Mouse (Mus musculus) spleen, adult 2 months (tissue): ENCODE results near the gene Fbn1. TPM values are rescaled to one million over a fixed set of nuclear protein-coding genes. Genes with fewer than 3 reads are reported as not detected.

ENCODE experiments used
- DNase-seq, 2 experiments: peaks; one replicate each; pipeline versions ENCODE4 v3.0.0 to v3.0.0-alpha.2; 2012 to 2021; ENCODE audit warnings: low spot score in 2 of 2, low read depth in 1 of 2
- H3K27ac ChIP-seq: fragments of 200-500 bp; 2 replicates; pipeline ENCODE4 v1.5.1; 2012; ENCODE audit warnings: low read length, inconsistent platforms; ENCODE audit not compliant: insufficient read depth
- H3K27me3 ChIP-seq: fragments of 200-500 bp; 2 replicates; pipeline ENCODE4 v1.6.1; 2012; ENCODE audit warnings: mild to moderate bottlenecking, moderate library complexity, low read length, inconsistent platforms; ENCODE audit not compliant: control insufficient read depth, insufficient read depth
- H3K36me3 ChIP-seq: fragments of 200-500 bp; 2 replicates; pipeline ENCODE4 v1.6.1; 2012; ENCODE audit warnings: mild to moderate bottlenecking, low read length, inconsistent platforms; ENCODE audit not compliant: control insufficient read depth, insufficient read depth
- H3K4me1 ChIP-seq: fragments of 200-500 bp; 2 replicates; pipeline ENCODE4 v1.6.1; 2011; ENCODE audit warnings: inconsistent platforms; ENCODE audit not compliant: control insufficient read depth, insufficient read depth, insufficient read length
- H3K4me3 ChIP-seq: fragments of 200-500 bp; 2 replicates; pipeline ENCODE4 v1.5.1; 2011; ENCODE audit warnings: mild to moderate bottlenecking, inconsistent platforms; ENCODE audit not compliant: insufficient read depth, insufficient read length; ENCODE audit errors: extremely low read depth
- CTCF ChIP-seq: fragments of 200-500 bp; IDR thresholded peaks from 2 replicates; pipeline ENCODE4 v1.5.1; 2011; ENCODE audit warnings: mild to moderate bottlenecking, inconsistent platforms; ENCODE audit not compliant: insufficient read depth, insufficient read length, insufficient replicate concordance; ENCODE audit errors: extremely low read depth
- POLR2A ChIP-seq: fragments of 200-500 bp; IDR thresholded peaks from 2 replicates; pipeline ENCODE4 v1.6.1; 2011; ENCODE audit warnings: low read depth, low read length, inconsistent platforms
- WGBS: fragments of 180-500 bp; shearing (Covaris S2); methylation state at CpG from one replicate; pipeline ENCODE4 v1.1.7; 2018; 5-methylcytosine and 5-hydroxymethylcytosine counted together
- polyA plus RNA-seq: library from polyadenylated mRNA; depleted of rRNA; stranded (reverse); fragments of >200 nt; gene quantifications from 2 replicates; pipeline ENCODE4 v1.2.3, GENCODE M21; 2012; rRNA removed

Gene Fbn1
- polyA plus RNA-seq, result 3.1 and 3.5 TPM in 2 replicates

GRCm38 (mm10) chr2:125507893-125508292 is at the start of gene Fbn1:
Gene Fbn1, minus strand, starts transcription at chr2:125507993.
- TF ChIP-seq CTCF, result no peak
- no peak for TF ChIP-seq POLR2A
- Histone ChIP-seq H3K27me3 (peaks cover 10% of the 10 kb centered on the region; the same call in 1 of the 2 replicates), H3K36me3 (no peaks in the 10 kb centered on the region), H3K4me3 (no peak within 1 kb of the TSS), H3K4me1 (peaks cover 4% of the 10 kb centered on the region; the same call in 1 of the 2 replicates), H3K27ac (no peak within 1 kb of the TSS)
- WGBS, result 89% methylated on average over 4 of the region's 4 CpGs
- no peak for DNase-seq

GRCm38 (mm10) chr2:125555830-125556229 is 48.0 kb upstream of the Fbn1 start:
- H3K27me3 ChIP-seq, result no peaks in the 10 kb centered on the region
- no peak for DNase-seq
- H3K27ac ChIP-seq, result no peak overlapping the region
- H3K4me1 ChIP-seq, result no peaks in the 10 kb centered on the region
- WGBS, result 83% methylated on average over 6 of the region's 6 CpGs
- no peaks in the 10 kb centered on the region for H3K36me3 ChIP-seq
- H3K4me3 ChIP-seq, result no peak overlapping the region
- TF ChIP-seq CTCF (no peak), POLR2A (no peak)

GRCm38 (mm10) chr2:125548806-125549578 is 41.2 kb upstream of the Fbn1 start:
- WGBS, result 82% methylated on average over 1 of the region's 1 CpGs
- Histone ChIP-seq H3K27me3 (no peaks in the 10 kb centered on the region), H3K4me3 (no peak overlapping the region), H3K27ac (no peak overlapping the region), H3K36me3 (no peaks in the 10 kb centered on the region), H3K4me1 (no peaks in the 10 kb centered on the region)
- DNase-seq, result no peak
- TF ChIP-seq POLR2A (no peak), CTCF (no peak)

- H3K4me1 ChIP-seq, result no peaks in the 10 kb centered on the region
- no peaks in the 10 kb centered on the region for H3K27me3 ChIP-seq
- TF ChIP-seq POLR2A (no peak), CTCF (no peak)
- no peaks in the 10 kb centered on the region for H3K36me3 ChIP-seq
- H3K4me3 ChIP-seq, result no peak overlapping the region
- 79% methylated on average over 3 of the region's 3 CpGs for WGBS
- no peak overlapping the region for H3K27ac ChIP-seq
- DNase-seq, result no peak
Measured at GRCm38 (mm10) chr2:125544986-125545385, 37.2 kb upstream of the Fbn1 start.

GRCm38 (mm10) chr2:125543646-125544045 is 35.9 kb upstream of the Fbn1 start:
- H3K36me3 ChIP-seq, result no peaks in the 10 kb centered on the region
- no peak overlapping the region for H3K27ac ChIP-seq
- DNase-seq, result no peak
- TF ChIP-seq CTCF (no peak), POLR2A (no peak)
- H3K27me3 ChIP-seq, result no peaks in the 10 kb centered on the region
- H3K4me3 ChIP-seq, result no peak overlapping the region
- no peaks in the 10 kb centered on the region for H3K4me1 ChIP-seq
- 25% methylated on average over 1 of the region's 1 CpGs for WGBS

- TF ChIP-seq POLR2A, result no peak
- TF ChIP-seq CTCF, result no peak
- H3K36me3 ChIP-seq, result no peaks in the 10 kb centered on the region
- no peak overlapping the region for H3K27ac ChIP-seq
- H3K27me3 ChIP-seq, result no peaks in the 10 kb centered on the region
- 85% methylated on average over 7 of the region's 7 CpGs for WGBS
- no peak overlapping the region for H3K4me3 ChIP-seq
- no peaks in the 10 kb centered on the region for H3K4me1 ChIP-seq
- no peak for DNase-seq
Measured at GRCm38 (mm10) chr2:125541451-125541850, 33.7 kb upstream of the Fbn1 start.

- Histone ChIP-seq H3K27me3 (no peaks in the 10 kb centered on the region), H3K36me3 (no peaks in the 10 kb centered on the region), H3K27ac (no peak overlapping the region), H3K4me1 (no peaks in the 10 kb centered on the region), H3K4me3 (no peak overlapping the region)
- 87% methylated on average over 7 of the region's 7 CpGs for WGBS
- DNase-seq, result no peak
- TF ChIP-seq POLR2A, result no peak
Measured at GRCm38 (mm10) chr2:125540579-125540978, 32.8 kb upstream of the Fbn1 start.
